Mouse (Mus musculus) gastrocnemius, adult 18-20 months (tissue): ENCODE results near the gene Gm28043. TPM values are rescaled to one million over a fixed set of nuclear protein-coding genes. Genes with fewer than 3 reads are reported as not detected.
"Not testable (repeated sequence)": the region's sequence is repeated elsewhere in the genome, so short reads cannot be mapped to it uniquely, and the experiment has no call there.

Experiments used
- DNase-seq: peaks from one replicate; pipeline ENCODE4 v3.0.0; 2021; ENCODE audit warnings: low spot score
- total RNA-seq, 2 experiments: library from RNA; stranded (reverse); gene quantifications; 2 replicates each; pipeline ENCODE4 v1.2.3; 2021

The Gm28043 gene
- total RNA-seq, 2 experiments from 2014 or later = 0.66 to 0.71 TPM

DNA sequence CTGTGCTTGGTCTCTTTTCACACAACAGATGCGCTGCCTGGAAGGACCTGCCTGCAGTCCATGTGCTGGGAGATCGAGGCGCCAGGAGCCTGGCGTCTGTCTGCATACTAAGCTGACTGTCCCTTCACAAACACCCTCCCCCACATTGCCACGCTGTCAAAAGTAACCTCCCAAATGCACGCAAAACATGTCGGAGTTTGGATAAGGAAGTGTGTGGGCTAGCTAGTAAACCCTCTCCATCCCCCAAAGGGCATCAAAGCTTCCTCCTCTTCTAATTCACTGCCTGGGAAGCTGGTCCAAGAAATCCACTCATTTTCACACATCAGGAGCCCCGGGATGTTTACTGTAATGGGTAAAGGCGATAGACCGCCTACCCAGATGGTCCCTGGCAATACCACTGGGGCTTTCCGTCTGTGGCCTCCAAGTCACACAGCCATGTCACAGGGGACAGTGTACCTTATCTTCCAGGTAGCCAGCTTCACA lies 95.9 kb downstream of the Gm28043 start:
- DNase-seq = no peak

GRCm38 (mm10) chr17:29711076-29711744 lies 96.5 kb downstream of the Gm28043 start:
- no peak for DNase-seq

- no peak for DNase-seq
These were observed 97.2 kb downstream of the Gm28043 start for GRCm38 (mm10) chr17:29711745-29712431.

DNA sequence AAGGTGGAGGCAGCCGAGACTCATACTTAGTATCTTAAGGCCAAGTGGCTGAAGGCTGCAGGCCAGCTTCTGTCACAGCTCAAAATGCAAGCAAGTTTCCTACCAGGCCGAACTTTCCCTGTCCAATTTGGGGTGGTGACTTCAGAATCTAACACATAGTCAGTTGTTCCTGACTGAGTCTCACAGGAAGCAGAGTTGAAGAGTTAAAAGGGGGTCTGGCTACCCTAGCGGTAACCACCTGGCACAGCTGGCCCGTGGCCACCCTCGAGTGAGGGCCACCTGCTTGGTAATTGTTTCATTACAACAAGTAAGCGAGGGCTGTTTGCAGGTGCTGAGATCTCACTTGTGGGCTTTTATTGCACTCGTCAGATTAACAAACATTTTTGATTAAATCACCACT lies 97.9 kb downstream of the Gm28043 start:
- no peak for DNase-seq

GRCm38 (mm10) chr17:29713734-29714133 lies 99.1 kb downstream of the Gm28043 start:
- DNase-seq = not testable (repeated sequence)

DNA sequence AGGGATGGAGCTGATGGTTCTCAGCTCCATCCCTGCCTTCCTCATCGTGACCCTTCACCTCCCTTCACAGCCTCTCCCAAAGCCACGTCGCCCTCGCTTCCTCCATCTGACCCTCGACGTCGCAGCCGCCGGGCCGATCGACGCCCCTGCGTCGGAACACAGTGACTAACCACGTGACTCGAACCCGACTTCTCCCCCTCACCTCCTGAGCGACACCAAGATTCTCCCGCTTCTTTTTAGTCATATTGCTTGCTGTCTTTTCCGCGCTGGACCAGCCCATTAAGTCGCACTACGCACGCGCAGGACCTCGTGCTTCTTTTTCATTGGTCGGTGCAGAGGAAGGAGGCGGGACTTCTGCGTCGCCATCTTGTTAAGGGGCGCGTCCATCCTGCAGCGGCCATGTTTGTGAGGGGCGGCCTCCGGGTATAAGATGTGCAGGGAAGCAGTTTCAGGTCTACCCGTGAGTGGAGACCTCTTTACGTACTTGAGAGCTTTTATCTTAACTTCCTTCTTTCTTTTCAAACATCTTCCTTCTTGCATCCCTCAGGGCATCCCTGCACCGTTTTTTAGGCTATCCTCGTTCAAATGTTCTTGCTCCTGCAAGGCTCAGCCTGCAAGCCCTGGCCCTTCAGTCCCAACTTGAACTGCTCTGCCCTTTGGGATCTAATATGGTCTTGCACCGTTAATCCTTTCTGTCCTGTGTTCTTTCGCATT lies 102.2 kb downstream of the Gm28043 start, which contains the start of gene Ccdc167:
Gene Ccdc167, minus strand, starts transcription at position 313 of the 714 bp plus-strand sequence.
- DNase-seq = peak; percentile 97

DNA sequence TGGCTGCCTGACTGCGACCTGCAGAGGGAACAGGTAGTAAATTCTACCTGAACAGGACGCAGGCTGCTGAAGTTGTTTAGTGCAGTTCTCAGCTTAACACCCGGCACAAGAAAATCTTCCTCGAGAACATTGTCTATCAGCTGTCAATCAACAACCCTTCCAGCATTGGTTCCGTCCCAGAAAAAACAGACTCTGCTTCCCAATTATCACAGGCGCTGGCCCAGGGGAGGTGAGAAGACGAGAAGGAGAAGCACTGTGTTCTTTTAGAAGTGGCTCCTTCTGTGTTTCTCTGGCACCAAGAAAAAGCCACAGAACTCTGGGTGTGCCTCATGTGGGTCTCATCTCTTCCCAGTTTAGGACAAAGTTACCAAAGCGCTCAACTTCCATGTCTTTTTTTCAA lies 104.0 kb downstream of the Gm28043 start:
- no peak for DNase-seq

GRCm38 (mm10) chr17:29719628-29720575 lies 105.2 kb downstream of the Gm28043 start:
- DNase-seq = no peak

DNA sequence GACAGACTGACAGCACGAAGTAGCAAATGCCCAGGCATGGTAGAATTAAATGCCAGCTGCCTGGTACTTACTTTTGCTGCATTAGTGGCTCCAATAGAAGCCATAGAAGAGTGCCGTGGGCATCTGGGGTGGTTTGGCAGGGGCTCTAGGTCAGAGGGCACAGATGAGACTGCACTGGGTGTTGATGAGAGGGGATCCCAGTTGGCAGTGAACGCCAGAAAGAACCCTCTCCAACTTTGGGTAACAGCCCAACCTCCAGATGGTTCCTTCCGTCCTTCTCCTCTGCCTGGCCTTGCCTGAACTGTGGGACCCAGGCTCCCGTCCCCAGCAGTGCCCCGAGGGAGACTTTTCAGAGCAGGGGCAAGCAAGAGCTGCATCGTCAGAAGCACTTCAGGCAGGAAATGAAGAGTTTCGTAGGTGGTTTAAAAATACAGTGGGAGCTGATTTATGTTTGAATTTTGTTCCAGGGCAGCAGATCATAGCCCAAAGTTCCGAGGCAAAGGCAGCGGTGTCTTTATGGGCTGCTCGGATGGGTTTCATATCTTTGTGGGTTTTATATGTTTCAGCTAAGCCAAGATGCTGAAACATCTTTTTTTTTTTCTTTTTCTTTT lies 106.2 kb downstream of the Gm28043 start:
- no peak for DNase-seq

GRCm38 (mm10) chr17:29724610-29725009 lies 109.9 kb downstream of the Gm28043 start:
- no peak for DNase-seq

GRCm38 (mm10) chr17:29725027-29725620 lies 110.4 kb downstream of the Gm28043 start:
- DNase-seq = no peak

DNA sequence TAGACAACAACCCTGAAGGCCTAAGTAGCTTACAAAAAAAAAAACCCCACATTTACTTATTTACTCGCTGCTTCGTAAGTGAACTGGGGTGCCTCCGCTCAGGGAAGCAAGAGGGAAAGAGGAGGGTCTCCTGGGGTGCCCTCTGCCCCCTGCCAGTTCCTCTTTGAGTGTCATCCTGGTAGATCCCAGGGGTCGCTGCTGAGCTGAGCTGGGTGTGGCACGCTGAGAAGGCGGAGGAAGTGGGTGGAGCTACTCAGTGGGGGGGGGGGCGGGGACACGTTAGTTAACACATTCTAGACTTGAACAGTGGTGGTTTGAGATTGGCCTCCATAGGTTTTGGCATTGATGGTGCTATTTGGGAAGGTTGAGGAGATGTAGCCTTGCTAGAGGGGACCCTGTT lies 113.4 kb downstream of the Gm28043 start:
- no peak for DNase-seq

GRCm38 (mm10) chr17:29730510-29731265 lies 116.0 kb downstream of the Gm28043 start:
- DNase-seq = no peak

DNA sequence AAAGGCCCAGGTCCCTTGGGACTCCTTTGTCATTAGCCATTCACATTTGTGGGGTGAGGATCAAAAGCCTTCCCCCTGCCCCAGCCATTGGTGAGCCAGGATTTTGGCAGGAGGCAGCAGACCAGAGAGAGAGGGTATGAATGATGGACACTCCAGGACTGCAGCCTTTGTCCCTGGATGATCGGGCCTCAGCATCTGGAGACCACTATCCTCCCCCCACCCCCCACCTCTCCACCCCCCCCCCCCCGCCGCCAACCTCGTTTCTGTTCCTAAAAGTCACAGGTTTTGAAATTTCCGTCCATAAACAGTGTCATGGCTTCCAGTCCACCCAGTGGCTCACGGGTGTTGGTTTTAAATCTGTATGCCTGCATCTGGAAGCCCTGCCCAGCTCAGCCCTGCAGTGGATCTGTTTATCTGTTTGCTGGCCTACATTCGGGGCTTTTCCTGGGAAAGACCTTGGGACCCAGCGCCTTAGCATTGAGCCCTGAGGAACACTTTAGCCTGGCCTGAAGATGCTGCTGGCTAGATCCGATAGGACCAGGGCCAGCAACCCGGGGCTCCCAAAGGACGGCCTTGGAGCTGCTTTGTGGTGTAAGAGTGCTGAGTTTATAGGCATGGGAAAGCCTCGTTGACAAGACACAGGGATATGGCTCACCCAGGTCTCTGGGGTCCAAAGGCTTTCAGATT lies 116.7 kb downstream of the Gm28043 start:
- no peak for DNase-seq

DNA sequence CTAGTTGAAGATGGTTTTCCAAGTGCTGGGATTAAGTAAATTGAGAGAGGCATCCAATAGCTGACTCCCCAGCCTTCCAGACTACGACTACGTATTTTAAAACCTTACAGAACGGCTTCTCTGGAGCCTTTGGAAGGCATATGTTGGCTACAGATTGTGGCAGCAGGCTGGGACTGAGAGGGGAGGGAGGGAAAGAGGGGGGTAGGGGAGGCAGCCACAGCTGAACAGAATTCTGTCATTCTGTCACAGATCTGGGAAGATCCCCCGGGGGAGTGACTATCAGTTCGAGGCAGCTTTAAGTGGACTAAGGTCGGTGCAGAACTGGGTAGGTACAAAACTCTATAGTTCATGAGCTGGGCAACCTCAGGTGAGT lies 117.3 kb downstream of the Gm28043 start:
- DNase-seq = no peak

DNA sequence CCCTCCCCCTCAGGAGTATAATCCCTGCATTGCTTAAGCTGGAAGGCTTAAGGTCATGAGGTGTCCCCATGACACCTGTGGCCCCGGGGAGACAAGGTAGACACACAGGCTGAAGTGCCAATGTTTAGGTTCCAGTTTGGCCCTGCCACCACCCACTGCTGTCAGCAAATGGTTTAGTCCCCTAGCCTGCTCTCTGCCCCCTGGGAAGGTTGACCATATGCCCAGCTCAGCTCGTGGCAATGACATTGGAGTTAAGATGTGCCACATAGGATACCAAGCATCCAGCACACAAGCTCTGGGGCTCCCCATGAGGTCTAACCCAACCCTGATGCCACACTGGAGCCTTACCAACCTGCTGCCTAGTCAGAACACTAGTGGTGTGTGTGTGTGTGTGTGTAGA lies 117.8 kb downstream of the Gm28043 start:
- DNase-seq = no peak

GRCm38 (mm10) chr17:29736448-29737014 lies 121.9 kb downstream of the Gm28043 start:
- DNase-seq = no peak
